8 mouse cellular contexts compared by ENCODE assay signal in genomic region chr6:145348196-145348915, GRCm38 (mm10).
DNase-seq lines count a peak whose midpoint lies in the region; ATAC-seq and TF ChIP-seq lines count a peak whose summit lies in the region.

No protein-coding gene starts in this region.

- peak; percentile 67 for DNase-seq in forebrain, embryonic 11.5 days (ENCODE audit: low spot score)
- DNase-seq in right cerebral cortex, postnatal 4 days, result peak; percentile 28
- DNase-seq in right cerebral cortex, postnatal 14 days, result no peak
- DNase-seq in liver, adult 2 months (ENCODE audit: extremely low read depth, low read depth, low spot score), result peak; percentile 23
- peak; percentile 37 for DNase-seq in stomach, postnatal 0 days (ENCODE audit: low spot score)
- no peak for DNase-seq in gastrocnemius, postnatal 36 days
- DNase-seq in left cerebral cortex, adult 18-20 months (ENCODE audit: low spot score in 2 of 2), result no peak

- H3K79me2 ChIP-seq in liver, adult 2 months (ENCODE audit: control insufficient read depth, insufficient read depth, low read length), result no peaks in the 10 kb centered on the region

- no peaks in the 10 kb centered on the region for H3K4me1 ChIP-seq in forebrain, embryonic 11.5 days (replicated peaks; ENCODE audit: control insufficient read depth, insufficient read depth, low read length)
- H3K4me1 ChIP-seq in forebrain, embryonic 13.5 days, result no peaks in the 10 kb centered on the region
- H3K4me1 ChIP-seq in liver, adult 2 months (ENCODE audit: control insufficient read depth, insufficient read depth, low read length), result peaks cover 30% of the 10 kb centered on the region
- no peaks in the 10 kb centered on the region for H3K4me1 ChIP-seq in stomach, postnatal 0 days (replicated peaks; ENCODE audit: control insufficient read depth, insufficient read depth)

- TF ChIP-seq POLR2A in liver, adult 2 months (IDR thresholded peaks at IDR 0.05; ENCODE audit: extremely low read depth, insufficient read depth, low read length), result no peak

- ATAC-seq in forebrain, embryonic 11.5 days (replicated peaks; ENCODE audit: low FRiP score), result no peak
- ATAC-seq in forebrain, embryonic 13.5 days, result no peak
- ATAC-seq in stomach, postnatal 0 days (ENCODE audit: low FRiP score, low TSS enrichment), result no peak

- no peaks in the 10 kb centered on the region for H3K36me3 ChIP-seq in forebrain, embryonic 11.5 days (ENCODE audit: control insufficient read depth, insufficient read depth, low read length)
- no peaks in the 10 kb centered on the region for H3K36me3 ChIP-seq in forebrain, embryonic 13.5 days (ENCODE audit: poor library complexity, severe bottlenecking)
- no peaks in the 10 kb centered on the region for H3K36me3 ChIP-seq in liver, adult 2 months (ENCODE audit: control insufficient read depth, insufficient read depth, low read length)
- H3K36me3 ChIP-seq in stomach, postnatal 0 days (ENCODE audit: control insufficient read depth, insufficient read depth, low read length), result no peaks in the 10 kb centered on the region

- H3K9ac ChIP-seq in forebrain, embryonic 11.5 days (ENCODE audit: low read length), result no peak overlapping the region
- H3K9ac ChIP-seq in forebrain, embryonic 13.5 days, result no peak overlapping the region
- H3K9ac ChIP-seq in liver, adult 2 months (ENCODE audit: low read depth, low read length), result no peak overlapping the region
- H3K9ac ChIP-seq in stomach, postnatal 0 days (ENCODE audit: low read length), result no peak overlapping the region

- H3K4me2 ChIP-seq in forebrain, embryonic 11.5 days (ENCODE audit: low read depth, low read length, severe bottlenecking), result no peak overlapping the region
- H3K4me2 ChIP-seq in forebrain, embryonic 13.5 days, result no peak overlapping the region
- H3K4me2 ChIP-seq in stomach, postnatal 0 days (replicated peaks; ENCODE audit: low read depth), result no peak overlapping the region

- WGBS in forebrain, embryonic 11.5 days, result 64% methylated on average over 9 of the region's 9 CpGs
- 63% methylated on average over 9 of the region's 9 CpGs for whole genome bisulfite sequencing in forebrain, embryonic 13.5 days
- 62% methylated on average over 9 of the region's 9 CpGs for WGBS in liver, adult 2 months
- 72% methylated on average over 9 of the region's 9 CpGs for WGBS in stomach, postnatal 0 days

- TF ChIP-seq CTCF in liver, adult 2 months (IDR thresholded peaks at IDR 0.05; ENCODE audit: low read depth, low read length), result peak; percentile 78
- peak; percentile 64 for TF ChIP-seq CTCF in stomach, postnatal 0 days (IDR thresholded peaks at IDR 0.05; ENCODE audit: low read depth)

- no peak for TF ChIP-seq EP300 in stomach, postnatal 0 days (optimal IDR thresholded peaks at IDR 0.05)

- no peak overlapping the region for H3K27ac ChIP-seq in forebrain, embryonic 11.5 days (ENCODE audit: low read depth, low read length)
- H3K27ac ChIP-seq in forebrain, embryonic 13.5 days, result no peak overlapping the region
- no peak overlapping the region for H3K27ac ChIP-seq in liver, adult 2 months (replicated peaks; ENCODE audit: insufficient read depth, low read depth, low read length)
- no peak overlapping the region for H3K27ac ChIP-seq in stomach, postnatal 0 days (replicated peaks)

- H3K9me3 ChIP-seq in forebrain, embryonic 11.5 days (ENCODE audit: control insufficient read depth, low read length), result no peaks in the 10 kb centered on the region
- no peaks in the 10 kb centered on the region for H3K9me3 ChIP-seq in forebrain, embryonic 13.5 days (replicated peaks)
- H3K9me3 ChIP-seq in stomach, postnatal 0 days (ENCODE audit: control insufficient read depth, low read length), result no peaks in the 10 kb centered on the region

- no peaks in the 10 kb centered on the region for H3K27me3 ChIP-seq in forebrain, embryonic 11.5 days (ENCODE audit: control insufficient read depth, insufficient read depth, low read length)
- no peaks in the 10 kb centered on the region for H3K27me3 ChIP-seq in forebrain, embryonic 13.5 days
- no peaks in the 10 kb centered on the region for H3K27me3 ChIP-seq in liver, adult 2 months (ENCODE audit: control insufficient read depth, insufficient read depth, low read length)
- no peaks in the 10 kb centered on the region for H3K27me3 ChIP-seq in stomach, postnatal 0 days (ENCODE audit: control insufficient read depth, insufficient read depth, low read length)

- no peak overlapping the region for H3K4me3 ChIP-seq in forebrain, embryonic 11.5 days (ENCODE audit: low read depth, low read length)
- H3K4me3 ChIP-seq in forebrain, embryonic 13.5 days, result no peak overlapping the region
- H3K4me3 ChIP-seq in liver, adult 2 months (ENCODE audit: insufficient read depth, low read depth, low read length), result no peak overlapping the region
- H3K4me3 ChIP-seq in stomach, postnatal 0 days (ENCODE audit: low read depth, low read length), result no peak overlapping the region

- intact Hi-C loops in gastrocnemius, postnatal 36 days (cut with DNase I), result no loop called here

Comparison
In these comparisons a context has a peak if more than half of its experiments do, and no peak if none do; other contexts are left out.
1. DNase-seq: peak in forebrain, embryonic 11.5 days (single experiment), right cerebral cortex, postnatal 4 days (single experiment), liver, adult 2 months (single experiment) and stomach, postnatal 0 days (single experiment); none in right cerebral cortex, postnatal 14 days (single experiment), gastrocnemius, postnatal 36 days (0 of 2) and left cerebral cortex, adult 18-20 months (0 of 2).